8 mouse cellular contexts compared by ENCODE assay signal in the genomic region with DNA sequence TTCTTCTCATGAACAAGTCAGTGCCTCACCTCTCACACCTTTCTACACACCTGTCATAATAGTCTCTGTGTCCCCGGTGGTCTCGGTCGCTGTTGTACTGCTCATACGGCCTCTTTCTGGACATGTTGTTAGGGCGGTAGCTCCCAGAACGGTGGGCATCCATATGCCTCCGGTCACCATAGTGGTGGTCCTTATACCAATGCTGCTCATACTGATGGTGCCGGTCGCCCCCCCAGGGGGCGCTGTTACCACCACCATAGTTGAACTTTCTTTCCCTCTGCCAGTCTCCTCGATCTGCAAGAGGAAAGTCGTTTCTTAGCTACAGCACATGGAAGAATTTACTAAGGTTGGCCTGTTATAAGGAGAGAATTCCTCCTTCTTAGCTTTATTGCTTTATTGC.
DNase-seq lines count a peak whose midpoint lies in the region; ATAC-seq and TF ChIP-seq lines count a peak whose summit lies in the region.

No protein-coding gene starts in this region.

- no peak overlapping the region for H3K9ac ChIP-seq in forebrain, embryonic 13.5 days

- TF ChIP-seq CTCF in lung, adult 2 months (IDR thresholded peaks at IDR 0.05; ENCODE audit: insufficient read depth, low read length), result peak; percentile 37; the same call in 1 of the 2 replicates

- no peak for ATAC-seq in forebrain, embryonic 13.5 days

- H3K27me3 ChIP-seq in forebrain, embryonic 13.5 days, result no peaks in the 10 kb centered on the region

- DNase-seq in embryo, embryonic 11 days, result peak; percentile 50
- DNase-seq in embryo, embryonic 10.5 days (ENCODE audit: low spot score), result no peak
- DNase-seq in lung, adult 2 months, result no peak
- DNase-seq in lung, postnatal 4 days, result no peak
- peak; percentile 55 for DNase-seq in NIH3T3 (ENCODE audit: low read depth)
- DNase-seq in urinary bladder, postnatal 14 days (ENCODE audit: low spot score), result no peak

- peaks cover 63% of the 10 kb centered on the region for H3K36me3 ChIP-seq in macrophage (ENCODE audit: inconsistent target)
- peaks cover 79% of the 10 kb centered on the region for H3K36me3 ChIP-seq in forebrain, embryonic 13.5 days (ENCODE audit: poor library complexity, severe bottlenecking)

- no peaks in the 10 kb centered on the region for H3K4me1 ChIP-seq in lung, adult 2 months (ENCODE audit: control insufficient read depth, insufficient read depth, low read length)
- no peaks in the 10 kb centered on the region for H3K4me1 ChIP-seq in forebrain, embryonic 13.5 days

- TF ChIP-seq POLR2A in lung, adult 2 months (IDR thresholded peaks at IDR 0.05; ENCODE audit: borderline replicate concordance, extremely low read depth, low read depth, low read length), result no peak

- no peak overlapping the region for H3K4me2 ChIP-seq in forebrain, embryonic 13.5 days

- 69% methylated on average over 12 of the region's 12 CpGs for WGBS in lung, adult 2 months
- WGBS in macrophage (ENCODE audit: missing documents), result 84% methylated on average over 12 of the region's 12 CpGs
- 74% methylated on average over 12 of the region's 12 CpGs for WGBS in forebrain, embryonic 13.5 days

- H3K79me2 ChIP-seq in macrophage (ENCODE audit: inconsistent target), result peaks cover 3% of the 10 kb centered on the region; the same call in 1 of the 2 replicates

- H3K27ac ChIP-seq in macrophage, result peak overlapping the region; percentile 49
- no peak overlapping the region for H3K27ac ChIP-seq in forebrain, embryonic 13.5 days

- no peaks in the 10 kb centered on the region for H3K9me3 ChIP-seq in forebrain, embryonic 13.5 days (replicated peaks)

- H3K4me3 ChIP-seq in lung, adult 2 months (replicated peaks; ENCODE audit: extremely low read depth, low read depth, low read length), result no peak overlapping the region
- H3K4me3 ChIP-seq in macrophage (ENCODE audit: inconsistent target), result no peak overlapping the region
- H3K4me3 ChIP-seq in forebrain, embryonic 13.5 days, result no peak overlapping the region

Comparison
In these comparisons a context has a peak if more than half of its experiments do, and no peak if none do; other contexts are left out.
1. DNase-seq: peak in embryo, embryonic 11 days (single experiment) and NIH3T3 (single experiment); none in embryo, embryonic 10.5 days (single experiment), lung, adult 2 months (single experiment), lung, postnatal 4 days (0 of 2) and urinary bladder, postnatal 14 days (single experiment).